Mouse (Mus musculus): ENCODE results near the gene Gm37240. TPM values are rescaled to one million over a fixed set of nuclear protein-coding genes. Genes with fewer than 3 reads are reported as not detected.

Gm37240 gene
- total and polyA plus RNA-seq, 2 experiments from 2014 or later = 0.43 to 1.9 TPM

- Histone ChIP-seq H3K4me3 (ENCODE audit: low read depth, low read length) (peak overlapping the region; percentile 60), H3K4me1 (ENCODE audit: insufficient read depth, low read length) (peaks cover 10% of the 10 kb centered on the region; the same call in 1 of the 2 replicates), H3K9ac (replicated peaks; ENCODE audit: low read length, poor library complexity, severe bottlenecking) (peak overlapping the region; percentile 29; the same call in 1 of the 2 replicates), H3K27ac (ENCODE audit: low read depth, low read length) (no peak overlapping the region), H3K4me2 (ENCODE audit: low read depth, low read length, poor library complexity, severe bottlenecking) (peak overlapping the region; percentile 99), H3K27me3 (ENCODE audit: insufficient read depth, low read length) (peaks cover 22% of the 10 kb centered on the region), H3K9me3 (ENCODE audit: low read length) (no peaks in the 10 kb centered on the region), H3K36me3 (ENCODE audit: insufficient read depth, low read length) (no peaks in the 10 kb centered on the region)
- no peak for ATAC-seq (ENCODE audit: low FRiP score)
- no peak for TF ChIP-seq CTCF (IDR thresholded peaks at IDR 0.05)
- 3% methylated on average over 22 of the region's 22 CpGs for whole genome bisulfite sequencing
- no peak for DNase-seq (ENCODE audit: low spot score)
Measured at GRCm38 (mm10) chr3:85886636-85887238, 581 bp downstream of the Gm37240 start.

- H3K27ac ChIP-seq (ENCODE audit: low read depth, low read length) = no peak overlapping the region
- H3K4me2 ChIP-seq (ENCODE audit: low read depth, low read length, poor library complexity, severe bottlenecking) = no peak overlapping the region
- WGBS = 55% methylated on average over 1 of the region's 1 CpGs
Measured at GRCm38 (mm10) chr3:85885906-85886305, 1.4 kb downstream of the Gm37240 start.

GRCm38 (mm10) chr3:85880687-85881086 is 6.6 kb downstream of the Gm37240 start:
- ATAC-seq (ENCODE audit: low FRiP score) = no peak
- H3K27me3 ChIP-seq (ENCODE audit: insufficient read depth, low read length) = no peaks in the 10 kb centered on the region
- H3K36me3 ChIP-seq (ENCODE audit: insufficient read depth, low read length) = no peaks in the 10 kb centered on the region
- WGBS = 97% methylated on average over 2 of the region's 2 CpGs
- H3K27ac ChIP-seq (ENCODE audit: low read depth, low read length) = no peak overlapping the region
- no peak overlapping the region for H3K4me2 ChIP-seq (ENCODE audit: low read depth, low read length, poor library complexity, severe bottlenecking)
- H3K4me3 ChIP-seq (ENCODE audit: low read depth, low read length) = no peak overlapping the region
- no peak overlapping the region for H3K9ac ChIP-seq (replicated peaks; ENCODE audit: low read length, poor library complexity, severe bottlenecking)
- DNase-seq (ENCODE audit: low spot score) = no peak
- TF ChIP-seq CTCF (IDR thresholded peaks at IDR 0.05) = no peak
- no peaks in the 10 kb centered on the region for H3K4me1 ChIP-seq (ENCODE audit: insufficient read depth, low read length)
- no peaks in the 10 kb centered on the region for H3K9me3 ChIP-seq (ENCODE audit: low read length)

More at GRCm38 (mm10) chr3:85885906-85886305, 1.4 kb downstream of the Gm37240 start:
- peaks cover 10% of the 10 kb centered on the region; the same call in 1 of the 2 replicates for H3K4me1 ChIP-seq (ENCODE audit: insufficient read depth, low read length)
- H3K9me3 ChIP-seq (ENCODE audit: low read length) = no peaks in the 10 kb centered on the region
- TF ChIP-seq CTCF (IDR thresholded peaks at IDR 0.05) = no peak
- ATAC-seq (ENCODE audit: low FRiP score) (no peak), DNase-seq (ENCODE audit: low spot score) (no peak)
- no peak overlapping the region for H3K4me3 ChIP-seq (ENCODE audit: low read depth, low read length)
- H3K9ac ChIP-seq (replicated peaks; ENCODE audit: low read length, poor library complexity, severe bottlenecking) = no peak overlapping the region
- no peaks in the 10 kb centered on the region for H3K36me3 ChIP-seq (ENCODE audit: insufficient read depth, low read length)
- H3K27me3 ChIP-seq (ENCODE audit: insufficient read depth, low read length) = peaks cover 22% of the 10 kb centered on the region

- no peak overlapping the region for H3K4me3 ChIP-seq (ENCODE audit: low read depth, low read length)
- H3K9me3 ChIP-seq (ENCODE audit: low read length) = no peaks in the 10 kb centered on the region
- no peaks in the 10 kb centered on the region for H3K36me3 ChIP-seq (ENCODE audit: insufficient read depth, low read length)
- ATAC-seq (ENCODE audit: low FRiP score) = no peak
- 93% methylated on average over 8 of the region's 8 CpGs for WGBS
- no peaks in the 10 kb centered on the region for H3K27me3 ChIP-seq (ENCODE audit: insufficient read depth, low read length)
- no peak overlapping the region for H3K9ac ChIP-seq (replicated peaks; ENCODE audit: low read length, poor library complexity, severe bottlenecking)
- no peak for TF ChIP-seq CTCF (IDR thresholded peaks at IDR 0.05)
- H3K27ac ChIP-seq (ENCODE audit: low read depth, low read length) = no peak overlapping the region
- H3K4me1 ChIP-seq (ENCODE audit: insufficient read depth, low read length) = no peaks in the 10 kb centered on the region
- no peak for DNase-seq (ENCODE audit: low spot score)
- H3K4me2 ChIP-seq (ENCODE audit: low read depth, low read length, poor library complexity, severe bottlenecking) = no peak overlapping the region
Measured at GRCm38 (mm10) chr3:85880068-85880467, 7.2 kb downstream of the Gm37240 start.

- no peak for ATAC-seq (ENCODE audit: low FRiP score)
Measured at GRCm38 (mm10) chr3:85878911-85879310, 8.4 kb downstream of the Gm37240 start.

GRCm38 (mm10) chr3:85863996-85864395 is 23.3 kb downstream of the Gm37240 start:
- no peak for TF ChIP-seq CTCF (IDR thresholded peaks at IDR 0.05)
- no peak overlapping the region for H3K9ac ChIP-seq (replicated peaks; ENCODE audit: low read length, poor library complexity, severe bottlenecking)
- no peak for DNase-seq (ENCODE audit: low spot score)
- no peak overlapping the region for H3K4me3 ChIP-seq (ENCODE audit: low read depth, low read length)
- H3K9me3 ChIP-seq (ENCODE audit: low read length) = no peaks in the 10 kb centered on the region
- no peak for ATAC-seq (ENCODE audit: low FRiP score)
- H3K4me1 ChIP-seq (ENCODE audit: insufficient read depth, low read length) = no peaks in the 10 kb centered on the region
- no peaks in the 10 kb centered on the region; the same call in 1 of the 2 replicates for H3K27me3 ChIP-seq (ENCODE audit: insufficient read depth, low read length)
- no peaks in the 10 kb centered on the region for H3K36me3 ChIP-seq (ENCODE audit: insufficient read depth, low read length)
- no peak overlapping the region for H3K27ac ChIP-seq (ENCODE audit: low read depth, low read length)
- WGBS = 27% methylated on average over 3 of the region's 3 CpGs
- H3K4me2 ChIP-seq (ENCODE audit: low read depth, low read length, poor library complexity, severe bottlenecking) = no peak overlapping the region

More at GRCm38 (mm10) chr3:85878911-85879310, 8.4 kb downstream of the Gm37240 start:
- TF ChIP-seq CTCF (IDR thresholded peaks at IDR 0.05) = no peak
- Histone ChIP-seq H3K4me1 (ENCODE audit: insufficient read depth, low read length) (no peaks in the 10 kb centered on the region), H3K9ac (replicated peaks; ENCODE audit: low read length, poor library complexity, severe bottlenecking) (no peak overlapping the region), H3K4me2 (ENCODE audit: low read depth, low read length, poor library complexity, severe bottlenecking) (no peak overlapping the region), H3K4me3 (ENCODE audit: low read depth, low read length) (no peak overlapping the region), H3K27me3 (ENCODE audit: insufficient read depth, low read length) (no peaks in the 10 kb centered on the region), H3K9me3 (ENCODE audit: low read length) (no peaks in the 10 kb centered on the region), H3K27ac (ENCODE audit: low read depth, low read length) (no peak overlapping the region), H3K36me3 (ENCODE audit: insufficient read depth, low read length) (no peaks in the 10 kb centered on the region)
- 86% methylated on average over 5 of the region's 5 CpGs for WGBS
- DNase-seq (ENCODE audit: low spot score) = no peak

All from midbrain, postnatal 0 days (tissue).